Mouse (Mus musculus): Measurements from ENCODE around the gene Tshz2. TPM values are rescaled to one million over a fixed set of nuclear protein-coding genes. Genes with fewer than 3 reads are reported as not detected.
A peak's percentile ranks its signal among the peaks of the same experiment; 100 is the strongest.

Tshz2 gene
- polyA plus RNA-seq, 1 experiment, result 5.8 TPM

DNA sequence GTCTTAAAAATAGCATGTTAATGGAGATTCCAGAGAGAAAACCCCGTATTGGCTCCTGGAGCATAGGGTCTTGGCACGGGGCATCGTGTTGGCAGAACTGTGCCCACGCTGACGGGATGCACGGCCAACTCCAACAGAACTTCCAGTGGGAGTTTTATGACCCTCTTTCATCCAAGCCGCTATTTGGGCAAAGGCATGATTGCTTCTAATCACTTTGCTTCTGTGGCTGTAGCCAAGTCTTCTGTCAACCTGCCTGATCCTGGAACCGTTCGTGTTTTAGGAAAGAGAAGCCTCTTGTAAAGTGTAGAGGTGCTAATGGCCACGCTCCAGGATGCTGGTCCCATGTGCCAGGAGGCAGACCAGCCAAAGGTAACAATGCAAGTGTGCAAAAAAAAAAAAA, 350.1 kb downstream of the Tshz2 start:
- Histone ChIP-seq H3K27ac (ENCODE audit: insufficient read depth, low read length) (no peak overlapping the region), H3K4me3 (ENCODE audit: extremely low read depth, insufficient read depth, insufficient read length) (no peak overlapping the region), H3K4me1 (ENCODE audit: control insufficient read depth, insufficient read depth, insufficient read length) (no peaks in the 10 kb centered on the region), H3K36me3 (ENCODE audit: control insufficient read depth, insufficient read depth, low read length) (no peaks in the 10 kb centered on the region), H3K27me3 (ENCODE audit: control insufficient read depth, insufficient read depth, low read length) (no peaks in the 10 kb centered on the region)
- no peak for TF ChIP-seq CTCF (IDR thresholded peaks at IDR 0.05; ENCODE audit: extremely low read depth, insufficient read depth, insufficient read length, insufficient replicate concordance)
- TF ChIP-seq POLR2A (IDR thresholded peaks at IDR 0.05; ENCODE audit: low read depth, low read length), result no peak
- no peak for DNase-seq (ENCODE audit: low read depth in 1 of 2, low spot score in 2 of 2)
- 89% methylated on average over 10 of the region's 10 CpGs for WGBS

DNA sequence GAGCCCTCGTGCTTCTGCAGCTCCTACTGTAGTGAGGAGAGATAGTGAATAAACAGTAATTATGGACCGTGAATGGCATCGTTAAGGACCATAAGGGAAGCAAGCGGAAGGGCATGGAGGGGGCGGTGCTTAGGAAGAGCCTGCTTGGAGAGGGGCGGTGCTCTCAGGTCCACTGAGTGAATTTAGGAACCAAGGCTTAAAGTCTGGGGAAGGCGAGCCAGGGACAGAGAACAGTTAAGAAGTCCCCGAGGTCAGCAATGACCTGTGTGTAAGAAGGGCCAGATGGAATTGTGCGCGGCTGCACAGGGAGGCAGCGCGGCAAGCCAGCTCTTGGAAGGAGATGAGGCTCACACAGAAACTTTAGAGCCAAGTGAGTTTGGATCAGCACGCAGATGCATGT, 354.4 kb downstream of the Tshz2 start:
- no peaks in the 10 kb centered on the region for H3K4me1 ChIP-seq (ENCODE audit: control insufficient read depth, insufficient read depth, insufficient read length)
- no peak overlapping the region for H3K4me3 ChIP-seq (ENCODE audit: extremely low read depth, insufficient read depth, insufficient read length)
- WGBS, result 59% methylated on average over 13 of the region's 13 CpGs
- TF ChIP-seq POLR2A (IDR thresholded peaks at IDR 0.05; ENCODE audit: low read depth, low read length), result no peak
- H3K27ac ChIP-seq (ENCODE audit: insufficient read depth, low read length), result no peak overlapping the region
- no peaks in the 10 kb centered on the region for H3K36me3 ChIP-seq (ENCODE audit: control insufficient read depth, insufficient read depth, low read length)
- no peaks in the 10 kb centered on the region for H3K27me3 ChIP-seq (ENCODE audit: control insufficient read depth, insufficient read depth, low read length)
- DNase-seq (ENCODE audit: low read depth in 1 of 2, low spot score in 2 of 2), result no peak

DNA sequence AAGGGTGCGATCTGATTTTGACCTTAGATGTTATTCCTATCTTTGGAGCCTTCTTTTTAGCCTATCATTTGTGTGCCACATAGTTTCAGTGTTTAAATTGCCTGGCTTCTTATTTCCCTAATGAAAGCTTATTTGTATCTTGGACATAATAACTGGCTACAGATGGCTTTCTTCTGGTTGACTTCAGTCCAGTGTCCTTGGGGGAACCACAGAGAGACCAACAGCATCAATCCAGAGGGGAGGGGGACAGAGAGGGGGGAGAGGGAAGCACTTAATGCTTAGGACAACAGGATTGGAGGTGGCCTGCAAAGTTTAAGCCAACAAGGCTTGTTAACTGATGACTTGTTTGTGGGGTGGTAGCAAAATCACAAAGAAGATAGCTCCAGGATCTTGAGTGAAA, 356.4 kb downstream of the Tshz2 start:
- no peak for DNase-seq (ENCODE audit: low read depth in 1 of 2, low spot score in 2 of 2)
- Histone ChIP-seq H3K4me1 (ENCODE audit: control insufficient read depth, insufficient read depth, insufficient read length) (no peaks in the 10 kb centered on the region), H3K27me3 (ENCODE audit: control insufficient read depth, insufficient read depth, low read length) (no peaks in the 10 kb centered on the region), H3K4me3 (ENCODE audit: extremely low read depth, insufficient read depth, insufficient read length) (no peak overlapping the region), H3K27ac (ENCODE audit: insufficient read depth, low read length) (no peak overlapping the region), H3K36me3 (ENCODE audit: control insufficient read depth, insufficient read depth, low read length) (no peaks in the 10 kb centered on the region)
- WGBS, result 91% methylated on average over 1 of the region's 1 CpGs
- TF ChIP-seq POLR2A (IDR thresholded peaks at IDR 0.05; ENCODE audit: low read depth, low read length) (no peak), CTCF (IDR thresholded peaks at IDR 0.05; ENCODE audit: extremely low read depth, insufficient read depth, insufficient read length, insufficient replicate concordance) (no peak)

DNA sequence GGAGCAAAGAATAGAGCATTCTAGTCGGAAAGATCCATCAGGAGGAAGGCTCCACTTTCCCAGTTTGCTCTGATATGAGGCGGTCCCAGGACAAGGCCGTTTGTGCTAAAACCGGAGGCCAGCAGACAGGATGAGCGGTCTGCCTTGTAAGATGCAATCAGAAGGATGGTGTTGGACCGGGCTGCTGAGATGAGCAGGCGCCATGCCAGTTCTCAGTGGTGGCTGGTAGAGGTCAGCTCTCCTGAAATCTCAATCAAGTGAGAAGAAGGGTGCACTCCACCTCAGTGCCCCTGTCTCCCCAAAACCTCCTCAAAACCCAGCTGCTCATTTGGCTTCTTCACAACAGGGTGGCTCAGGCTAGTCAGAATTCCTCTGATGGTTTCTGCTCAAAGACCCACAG, 358.2 kb downstream of the Tshz2 start:
- no peak for TF ChIP-seq POLR2A (IDR thresholded peaks at IDR 0.05; ENCODE audit: low read depth, low read length)
- no peak for TF ChIP-seq CTCF (IDR thresholded peaks at IDR 0.05; ENCODE audit: extremely low read depth, insufficient read depth, insufficient read length, insufficient replicate concordance)
- Histone ChIP-seq H3K36me3 (ENCODE audit: control insufficient read depth, insufficient read depth, low read length) (no peaks in the 10 kb centered on the region), H3K4me1 (ENCODE audit: control insufficient read depth, insufficient read depth, insufficient read length) (no peaks in the 10 kb centered on the region), H3K27me3 (ENCODE audit: control insufficient read depth, insufficient read depth, low read length) (no peaks in the 10 kb centered on the region), H3K4me3 (ENCODE audit: extremely low read depth, insufficient read depth, insufficient read length) (no peak overlapping the region), H3K27ac (ENCODE audit: insufficient read depth, low read length) (no peak overlapping the region)
- WGBS, result 89% methylated on average over 7 of the region's 7 CpGs
- no peak for DNase-seq (ENCODE audit: low read depth in 1 of 2, low spot score in 2 of 2)

DNA sequence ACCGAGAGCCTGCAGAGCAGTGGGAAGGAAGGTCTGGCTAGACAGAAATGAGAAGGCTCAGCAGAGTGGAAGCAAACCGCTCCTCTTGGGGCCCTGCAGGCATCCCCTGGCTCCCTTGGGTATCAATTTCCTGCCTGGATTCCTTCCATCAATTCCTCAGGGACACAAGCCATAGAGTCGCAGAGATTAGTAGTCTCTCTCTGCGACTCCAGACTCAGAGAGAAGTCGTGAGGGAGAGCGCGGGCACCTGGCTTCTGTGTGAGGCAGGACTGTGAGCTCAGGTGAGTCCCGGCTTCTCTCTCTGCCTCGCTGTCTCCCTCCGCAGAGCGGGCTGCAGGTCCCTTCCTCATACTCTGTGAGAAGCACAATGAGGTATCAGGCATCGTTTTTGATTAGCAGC, 363.2 kb downstream of the Tshz2 start:
- no peak for DNase-seq (ENCODE audit: low read depth in 1 of 2, low spot score in 2 of 2)
- Histone ChIP-seq H3K4me3 (ENCODE audit: extremely low read depth, insufficient read depth, insufficient read length) (no peak overlapping the region), H3K27ac (ENCODE audit: insufficient read depth, low read length) (0 out of 2 replicates have a peak overlapping the region, but pooled peaks have one; percentile 45), H3K27me3 (ENCODE audit: control insufficient read depth, insufficient read depth, low read length) (no peaks in the 10 kb centered on the region), H3K36me3 (ENCODE audit: control insufficient read depth, insufficient read depth, low read length) (no peaks in the 10 kb centered on the region), H3K4me1 (ENCODE audit: control insufficient read depth, insufficient read depth, insufficient read length) (no peaks in the 10 kb centered on the region)
- TF ChIP-seq POLR2A (IDR thresholded peaks at IDR 0.05; ENCODE audit: low read depth, low read length) (no peak), CTCF (IDR thresholded peaks at IDR 0.05; ENCODE audit: extremely low read depth, insufficient read depth, insufficient read length, insufficient replicate concordance) (no peak)
- WGBS, result 47% methylated on average over 12 of the region's 12 CpGs

DNA sequence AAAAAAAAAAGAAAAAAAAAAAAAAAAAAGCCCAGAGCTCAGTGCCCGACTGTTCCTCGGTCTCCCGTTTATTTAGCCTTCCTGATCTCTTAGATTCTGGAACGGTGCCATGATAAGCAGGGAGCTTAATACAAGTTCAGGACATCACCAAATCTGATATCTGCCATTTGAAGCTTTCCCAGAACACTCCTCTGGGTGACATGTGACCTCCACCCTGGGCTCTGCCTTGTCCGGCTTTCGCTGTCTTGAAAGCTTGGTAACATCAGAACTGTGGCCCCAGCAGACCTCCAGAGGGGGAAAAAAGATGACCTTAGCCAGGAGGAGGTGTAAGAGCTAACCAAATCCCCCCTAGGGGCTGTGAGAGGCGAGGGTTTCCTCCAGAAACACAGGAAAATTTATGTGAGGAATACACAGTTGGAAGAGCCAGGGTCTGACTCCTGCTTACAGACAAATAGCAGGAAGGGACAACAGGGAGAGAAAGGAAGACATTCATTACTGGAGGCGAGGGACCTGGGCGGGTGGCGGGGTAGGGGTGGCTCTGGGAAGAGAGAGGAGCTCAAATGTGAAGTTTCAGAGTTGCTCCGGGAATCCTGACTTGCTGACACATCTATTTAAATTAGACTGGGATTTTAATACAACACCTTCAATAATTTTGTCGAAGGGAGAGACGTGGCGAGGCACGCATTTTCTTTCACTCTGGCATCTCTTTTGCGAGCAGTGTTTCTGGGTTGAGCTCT, 363.9 kb downstream of the Tshz2 start:
- no peak for TF ChIP-seq CTCF (IDR thresholded peaks at IDR 0.05; ENCODE audit: extremely low read depth, insufficient read depth, insufficient read length, insufficient replicate concordance)
- no peak for TF ChIP-seq POLR2A (IDR thresholded peaks at IDR 0.05; ENCODE audit: low read depth, low read length)
- Histone ChIP-seq H3K27ac (ENCODE audit: insufficient read depth, low read length) (peak overlapping the region; percentile 45), H3K27me3 (ENCODE audit: control insufficient read depth, insufficient read depth, low read length) (no peaks in the 10 kb centered on the region), H3K36me3 (ENCODE audit: control insufficient read depth, insufficient read depth, low read length) (no peaks in the 10 kb centered on the region), H3K4me3 (ENCODE audit: extremely low read depth, insufficient read depth, insufficient read length) (no peak overlapping the region), H3K4me1 (ENCODE audit: control insufficient read depth, insufficient read depth, insufficient read length) (no peaks in the 10 kb centered on the region)
- 61% methylated on average over 16 of the region's 16 CpGs for WGBS
- DNase-seq (ENCODE audit: low read depth in 1 of 2, low spot score in 2 of 2), result no peak

DNA sequence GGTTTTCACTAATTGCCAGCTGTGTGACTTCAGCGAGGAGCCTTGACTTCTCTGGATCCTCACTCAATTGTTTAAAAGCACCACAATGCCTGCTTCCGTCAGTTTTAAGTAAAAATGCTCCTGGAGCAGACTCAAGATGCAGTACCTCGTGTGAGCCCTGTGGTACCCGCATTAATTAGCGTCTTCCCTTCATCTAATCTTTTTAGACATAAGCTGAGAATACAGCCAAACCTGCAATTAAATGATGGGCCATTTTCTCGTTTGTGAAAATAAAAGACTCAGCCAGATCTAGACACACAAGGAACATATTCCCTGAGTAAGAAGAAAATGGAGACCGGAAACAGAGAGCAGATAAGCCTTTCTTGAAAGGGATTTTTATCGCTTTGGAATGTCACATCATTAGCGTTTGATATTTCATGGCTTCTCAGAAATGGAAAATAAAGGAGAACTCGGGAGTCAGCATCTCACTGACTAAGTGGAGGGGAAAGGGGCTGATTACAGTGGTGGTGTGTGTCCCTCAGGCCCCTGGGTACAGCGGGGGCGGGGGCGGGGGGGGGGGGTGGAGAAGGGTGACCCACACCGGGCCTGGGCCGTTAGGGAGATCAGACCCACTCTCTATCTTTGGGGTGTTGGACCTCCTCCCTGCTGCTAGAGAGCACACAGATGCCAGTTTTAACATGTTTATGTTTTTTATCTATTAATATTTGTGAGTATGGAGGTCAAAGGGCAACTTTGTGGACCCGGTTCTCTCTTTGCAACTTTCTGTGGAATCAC, 364.6 kb downstream of the Tshz2 start:
- Histone ChIP-seq H3K4me1 (ENCODE audit: control insufficient read depth, insufficient read depth, insufficient read length) (no peaks in the 10 kb centered on the region), H3K27ac (ENCODE audit: insufficient read depth, low read length) (no peak overlapping the region), H3K36me3 (ENCODE audit: control insufficient read depth, insufficient read depth, low read length) (no peaks in the 10 kb centered on the region), H3K4me3 (ENCODE audit: extremely low read depth, insufficient read depth, insufficient read length) (no peak overlapping the region), H3K27me3 (ENCODE audit: control insufficient read depth, insufficient read depth, low read length) (no peaks in the 10 kb centered on the region)
- WGBS, result 75% methylated on average over 16 of the region's 16 CpGs
- TF ChIP-seq POLR2A (IDR thresholded peaks at IDR 0.05; ENCODE audit: low read depth, low read length) (no peak), CTCF (IDR thresholded peaks at IDR 0.05; ENCODE audit: extremely low read depth, insufficient read depth, insufficient read length, insufficient replicate concordance) (no peak)
- DNase-seq (ENCODE audit: low read depth in 1 of 2, low spot score in 2 of 2), result no peak

Measured in spleen, adult 2 months (tissue).